Mouse (Mus musculus) brain, adult 10 weeks (tissue): ENCODE results near the gene Hipk4. TPM values are rescaled to one million over a fixed set of nuclear protein-coding genes. Genes with fewer than 3 reads are reported as not detected.

ENCODE experiments used
- polyA plus RNA-seq: library from polyadenylated mRNA; stranded (reverse); fragments of 350-450 nt; fragmentation: Illumina TruSeq; extraction: RNeasy Lipid Tissue Mini Kit (QIAGEN cat#74804); gene quantifications from one replicate; pipeline ENCODE4 v1.2.3, GENCODE M21; 2015; ENCODE audit warnings: low read depth, low replicate concordance

The Hipk4 gene
- polyA plus RNA-seq: not detected

GRCm38 (mm10) chr7:27522967-27523366 lies at the start of gene Hipk4:
Hipk4 (plus strand) TSS chr7:27523267.

GRCm38 (mm10) chr7:27486770-27487697 lies 36.0 kb upstream of the Hipk4 start, which contains the start of gene Sertad1:
Sertad1 (plus strand) TSS chr7:27486910.

GRCm38 (mm10) chr7:27499036-27499435 lies 24.0 kb upstream of the Hipk4 start, which contains the start of gene Prx:
Prx (plus strand) TSS chr7:27499324.

GRCm38 (mm10) chr7:27552931-27553513 lies 30.0 kb downstream of the Hipk4 start, which contains the start of the genes Pld3 and 2310022A10Rik:
Pld3 (minus strand) TSS chr7:27553218.
2310022A10Rik (plus strand) TSS chr7:27553233.

Other genes starting within 250 kb of the Hipk4 start
- 31.2 TPM for gene Ltbp4, start 185.6 kb upstream of the Hipk4 start, polyA plus RNA-seq
- gene Shkbp1, start 167.2 kb upstream of the Hipk4 start, polyA plus RNA-seq: 29.2 TPM
- gene Gm20479, start 165.8 kb upstream of the Hipk4 start, polyA plus RNA-seq: not detected
- 71.8 TPM for gene Sptbn4, start 75.6 kb upstream of the Hipk4 start, polyA plus RNA-seq
- gene Blvrb, start 75.3 kb upstream of the Hipk4 start, polyA plus RNA-seq: 22.0 TPM
- 4.7 TPM for gene Sertad3, start 49.5 kb upstream of the Hipk4 start, polyA plus RNA-seq
- gene Sertad1, start 36.4 kb upstream of the Hipk4 start, polyA plus RNA-seq: 18.4 TPM
- gene Prx, start 23.9 kb upstream of the Hipk4 start, polyA plus RNA-seq: 0.22 TPM
- 607 TPM for gene Pld3, start 30.0 kb downstream of the Hipk4 start, polyA plus RNA-seq
- 21.4 TPM for gene 2310022A10Rik, start 30.0 kb downstream of the Hipk4 start, polyA plus RNA-seq
- gene Akt2, start 68.3 kb downstream of the Hipk4 start, polyA plus RNA-seq: 106 TPM
- gene Ttc9b, start 130.6 kb downstream of the Hipk4 start, polyA plus RNA-seq: 76.0 TPM
- 133 TPM for gene Map3k10, start 151.3 kb downstream of the Hipk4 start, polyA plus RNA-seq
- 9.8 TPM for gene Zfp607b, start 166.1 kb downstream of the Hipk4 start, polyA plus RNA-seq
- 25.7 TPM for gene Zfp60, start 208.1 kb downstream of the Hipk4 start, polyA plus RNA-seq